Mouse (Mus musculus): ENCODE measurements around the gene Mme. TPM values are rescaled to one million over a fixed set of nuclear protein-coding genes. Genes with fewer than 3 reads are reported as not detected.
A peak's percentile ranks its signal among the peaks of the same experiment; 100 is the strongest.

The Mme gene
- total RNA-seq, 2 experiments from 2014 or later: 40.7 to 48.7 TPM

DNA sequence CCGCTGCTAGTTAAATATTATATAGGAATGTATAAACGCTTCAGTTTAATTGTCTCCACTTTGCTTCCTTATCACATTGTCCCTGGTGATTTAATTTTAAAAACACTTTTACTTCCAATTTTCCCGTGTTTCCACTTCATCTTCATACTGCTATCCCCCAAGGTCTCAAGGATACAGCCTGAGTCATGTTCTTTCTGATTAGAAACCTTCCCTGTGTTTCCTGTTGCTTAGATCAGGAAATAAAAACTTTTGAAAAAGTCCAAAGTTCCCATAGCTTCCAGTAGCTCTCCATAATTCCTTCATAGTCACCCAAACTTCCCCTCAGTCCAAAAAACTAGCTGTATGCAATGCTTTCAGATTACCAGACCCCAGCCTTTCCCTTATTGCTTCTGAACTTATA, 109.4 kb downstream of the Mme start:
- no peak for DNase-seq

DNA sequence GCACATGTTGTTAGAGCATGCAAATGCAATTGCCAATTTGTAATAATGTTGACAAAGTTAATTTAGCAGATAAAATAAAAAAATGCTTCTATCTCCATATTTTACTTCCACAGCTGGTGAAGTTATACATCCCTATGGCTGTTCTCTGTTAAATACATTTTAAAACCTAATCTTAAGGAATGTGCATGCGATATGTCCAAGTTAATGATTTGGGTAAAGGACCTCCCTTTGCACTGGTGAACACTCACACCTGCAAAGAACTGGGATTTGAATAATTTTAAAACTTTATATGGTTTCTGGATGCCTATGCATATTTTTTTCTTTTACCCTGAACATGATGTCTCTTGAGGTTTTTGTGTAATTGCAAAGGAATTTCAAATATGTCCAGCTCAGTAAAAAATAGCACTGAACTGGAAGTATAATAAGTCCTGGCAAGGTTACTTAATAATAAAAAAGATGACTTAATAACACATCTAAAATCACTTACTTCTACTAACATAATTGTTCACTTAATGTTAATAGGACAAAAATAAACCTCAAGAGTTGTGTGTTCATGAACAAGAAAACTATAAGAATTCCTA, 110.4 kb downstream of the Mme start:
- DNase-seq: no peak

GRCm38 (mm10) chr3:63359512-63359911, 118.2 kb downstream of the Mme start:
- DNase-seq: no peak

- peak; percentile 18 for DNase-seq
These were observed 143.7 kb downstream of the Mme start for GRCm38 (mm10) chr3:63384989-63385388.

- DNase-seq: no peak
These were observed 149.4 kb downstream of the Mme start for GRCm38 (mm10) chr3:63390774-63391173.

DNA sequence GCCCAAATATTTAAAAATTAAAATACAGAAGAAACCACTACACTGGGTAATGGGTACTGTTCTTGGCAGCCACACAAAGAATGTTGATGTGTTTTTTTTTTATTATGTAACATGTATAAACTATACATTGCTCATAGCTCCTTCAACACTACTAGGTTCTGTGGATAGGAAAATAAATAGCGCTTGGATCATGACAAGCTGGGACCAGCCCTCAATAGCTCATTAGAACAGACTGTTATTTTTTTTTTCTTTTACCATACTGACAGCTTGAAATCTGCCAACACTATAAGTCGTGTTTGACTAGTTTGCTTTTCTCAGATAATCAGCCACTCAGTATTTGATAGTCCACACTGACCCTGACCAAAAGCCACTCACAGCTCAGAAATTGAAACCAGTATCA, 150.0 kb downstream of the Mme start:
- no peak for DNase-seq

DNA sequence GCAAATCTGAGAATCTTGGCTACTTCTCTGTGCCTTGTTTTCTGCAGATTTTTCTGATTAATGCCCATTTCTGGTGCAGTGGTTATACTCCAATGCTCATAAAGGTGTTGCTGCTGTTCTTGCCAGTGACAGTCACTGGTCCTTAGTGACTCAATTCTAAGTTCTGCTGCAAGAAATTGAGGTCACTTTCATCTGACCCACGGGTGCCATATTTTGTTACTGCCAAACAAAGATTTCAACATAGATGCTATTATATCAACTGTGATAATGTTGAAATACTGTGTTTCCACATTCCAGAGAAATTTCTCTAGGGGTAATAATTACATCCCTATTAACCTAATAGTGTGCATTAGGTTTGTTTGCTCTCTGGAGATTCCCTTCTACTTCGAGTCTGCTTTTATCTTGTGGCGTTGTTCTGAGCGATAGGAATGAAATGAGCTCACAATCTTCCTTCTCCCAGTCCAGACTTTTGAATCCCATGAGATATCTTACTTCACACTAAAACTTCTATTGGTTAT, 153.1 kb downstream of the Mme start:
- DNase-seq: no peak

DNA sequence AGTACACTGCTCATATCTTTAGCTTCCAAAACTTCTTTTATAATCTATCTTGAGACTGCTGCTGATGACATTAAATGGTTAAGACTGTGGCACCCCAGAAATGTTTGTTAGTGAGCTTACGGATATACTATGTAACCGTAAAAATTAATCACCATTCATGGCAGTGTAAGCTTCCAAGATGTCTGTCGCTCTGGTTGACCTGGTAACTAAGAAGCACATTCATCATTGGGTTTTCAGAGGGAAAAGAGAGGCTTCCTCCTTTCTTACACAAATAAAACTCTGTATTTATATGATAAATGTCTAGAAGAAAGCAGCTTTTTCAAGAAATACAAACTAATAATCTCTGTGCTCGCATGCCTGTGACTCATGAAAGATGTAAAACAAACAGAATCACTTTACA, 156.8 kb downstream of the Mme start:
- DNase-seq: no peak

GRCm38 (mm10) chr3:63406438-63406837, 165.1 kb downstream of the Mme start:
- DNase-seq: no peak

DNA sequence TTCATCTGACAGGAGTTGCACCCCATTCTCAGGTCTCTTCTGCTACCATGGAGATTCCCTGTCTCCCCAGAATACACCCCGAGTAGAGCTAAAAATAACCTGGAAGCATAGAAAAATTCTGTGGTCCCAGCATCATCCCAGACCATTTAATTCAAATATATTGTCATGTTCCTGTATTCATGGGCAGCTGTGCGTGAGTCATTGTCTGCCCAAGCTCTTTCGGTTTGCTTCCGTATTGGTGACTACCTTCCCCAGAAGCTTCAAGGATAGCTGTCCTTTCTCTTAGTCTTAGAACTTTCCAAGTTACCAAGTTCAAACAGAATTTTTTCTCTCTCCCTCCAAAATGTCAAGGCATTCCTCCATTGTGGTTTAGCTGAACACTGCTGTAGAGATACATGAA, 169.7 kb downstream of the Mme start:
- no peak for DNase-seq

GRCm38 (mm10) chr3:63412220-63412937, 171.0 kb downstream of the Mme start:
- DNase-seq: no peak

- no peak for DNase-seq
These were observed 171.9 kb downstream of the Mme start for GRCm38 (mm10) chr3:63413046-63413911.

DNA sequence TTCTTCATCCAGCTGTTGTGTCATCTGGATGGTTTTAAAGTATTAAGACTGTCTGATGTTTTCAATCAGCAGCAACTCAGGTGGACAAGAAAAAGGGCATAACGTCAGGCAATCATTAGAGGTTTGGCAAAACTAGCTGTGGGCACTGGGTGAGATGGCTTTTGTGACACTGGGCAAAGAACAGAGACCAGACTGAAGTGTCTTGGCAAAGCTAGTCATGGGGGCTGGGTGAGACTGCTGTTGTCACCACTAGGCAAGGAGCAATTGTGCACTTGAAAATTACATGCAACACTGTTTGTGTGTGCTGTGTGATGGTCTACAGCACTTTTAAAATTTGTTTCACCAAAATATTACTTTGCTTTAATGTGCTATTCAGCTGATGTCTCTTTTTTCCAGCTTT, 175.9 kb downstream of the Mme start:
- peak; percentile 68 for DNase-seq

DNA sequence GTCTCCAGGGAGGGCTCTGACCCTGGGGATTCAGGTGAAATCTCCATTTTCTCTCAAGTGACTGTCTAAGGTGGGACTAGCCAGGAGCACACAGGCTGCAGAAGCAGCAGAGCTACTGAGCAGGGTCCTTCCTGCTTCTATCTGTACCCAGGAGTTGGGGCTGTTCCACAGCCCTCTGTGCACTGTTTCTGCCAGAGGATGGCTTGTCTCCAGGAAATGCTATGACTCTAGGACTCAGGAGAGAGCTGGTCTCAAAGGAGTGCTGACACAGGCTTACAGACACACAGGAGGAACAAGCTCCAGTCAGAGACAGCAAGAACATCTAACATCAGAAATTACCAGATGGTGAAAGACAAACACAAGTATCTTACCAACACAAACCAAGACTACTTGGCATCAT, 176.4 kb downstream of the Mme start:
- peak; percentile 56 for DNase-seq

- DNase-seq: no peak
These were observed 182.2 kb downstream of the Mme start for GRCm38 (mm10) chr3:63423552-63423951.

Other genes starting within 250 kb of the Mme start
- gene Gm34302, start 242.3 kb downstream of the Mme start, total RNA-seq (2021): 1 to 10 TPM in 1 of 2 experiments, not detected in 1; 10.0 TPM

Data from adrenal gland, postnatal 10 days (tissue).